Mouse (Mus musculus): ENCODE data around the gene Rora. TPM values are rescaled to one million over a fixed set of nuclear protein-coding genes. Genes with fewer than 3 reads are reported as not detected.

Gene Rora
- polyA plus RNA-seq, 1 experiment from 2014 or later, result 12.6 TPM

DNA sequence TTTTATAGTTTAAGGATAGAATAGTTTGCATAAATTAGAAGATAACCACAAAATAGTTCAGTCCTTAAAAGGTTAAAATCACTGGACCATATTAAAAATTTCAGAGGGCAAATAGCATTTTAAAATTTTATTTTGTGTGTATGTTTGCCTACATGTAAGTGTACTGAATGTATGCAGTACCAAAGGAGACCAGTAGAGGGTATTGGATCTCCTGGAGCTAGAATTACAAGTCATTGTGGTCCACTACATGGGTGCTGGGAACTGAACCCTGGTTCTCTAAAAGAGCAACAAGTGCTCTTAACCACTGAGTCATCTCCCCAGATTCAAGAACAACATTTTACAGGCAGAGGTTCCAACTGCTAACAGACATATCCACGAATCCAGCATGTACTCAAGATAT is 493.4 kb downstream of the Rora start:
- WGBS, result 90% methylated on average over 1 of the region's 1 CpGs
- Histone ChIP-seq H3K4me3 (no peak overlapping the region), H3K27me3 (0 out of 2 replicates have a peak, but pooled peaks cover 9% of the 10 kb centered on the region), H3K4me1 (peaks cover 8% of the 10 kb centered on the region), H3K27ac (no peak overlapping the region), H3K9me3 (replicated peaks) (no peaks in the 10 kb centered on the region), H3K9ac (no peak overlapping the region), H3K4me2 (no peak overlapping the region), H3K36me3 (ENCODE audit: poor library complexity, severe bottlenecking) (no peaks in the 10 kb centered on the region)
- ATAC-seq, result no peak

DNA sequence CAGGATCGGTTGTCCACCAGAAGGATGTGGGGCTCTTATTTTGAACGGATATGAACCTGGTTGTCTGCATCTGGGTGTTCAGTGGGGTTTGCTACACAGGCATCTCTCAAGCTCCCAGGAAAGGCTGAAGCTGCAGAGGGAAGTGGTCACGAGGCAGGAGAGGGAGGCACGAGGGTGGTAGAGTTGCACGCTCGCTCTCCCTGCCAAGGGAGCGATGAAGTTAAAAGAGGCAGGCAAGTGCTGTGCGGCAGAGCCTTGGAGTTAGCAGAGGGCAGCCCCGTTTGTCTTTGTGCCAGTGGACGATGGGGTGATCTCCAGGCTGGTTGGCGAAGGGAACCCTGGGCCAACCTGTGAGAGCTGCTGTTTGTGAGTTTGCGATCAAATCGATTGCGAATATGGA is 496.6 kb downstream of the Rora start:
- H3K4me2 ChIP-seq, result peak overlapping the region; percentile 28
- WGBS, result 25% methylated on average over 14 of the region's 14 CpGs
- H3K4me1 ChIP-seq, result peaks cover 8% of the 10 kb centered on the region

DNA sequence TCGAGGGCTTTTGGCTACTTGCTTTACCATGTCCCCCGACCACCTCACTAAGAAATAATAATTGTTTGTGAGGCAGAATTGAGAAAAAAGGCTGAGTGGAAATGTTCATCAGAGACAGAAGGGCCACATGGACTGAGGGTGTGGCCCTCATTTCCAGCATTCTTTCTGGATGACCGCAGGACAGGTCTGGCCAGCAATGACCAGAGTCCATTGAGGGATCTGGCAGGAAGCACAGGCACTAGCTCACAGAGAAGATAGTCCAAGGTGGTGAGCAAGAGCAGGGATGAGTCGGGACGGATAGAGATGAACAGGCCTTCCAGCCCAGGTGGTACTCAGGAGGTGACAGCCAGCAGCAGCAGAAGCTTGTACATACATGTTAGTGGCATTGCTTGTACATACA is 501.1 kb downstream of the Rora start:
- 90% methylated on average over 5 of the region's 5 CpGs for WGBS
- no peak for ATAC-seq

More for the DNA sequence above, 496.6 kb downstream of the Rora start:
- Histone ChIP-seq H3K36me3 (ENCODE audit: poor library complexity, severe bottlenecking) (no peaks in the 10 kb centered on the region), H3K4me3 (no peak overlapping the region), H3K9me3 (replicated peaks) (no peaks in the 10 kb centered on the region), H3K27ac (no peak overlapping the region), H3K9ac (no peak overlapping the region; the same call in 1 of the 2 replicates), H3K27me3 (0 out of 2 replicates have a peak, but pooled peaks cover 9% of the 10 kb centered on the region)
- ATAC-seq, result no peak

DNA sequence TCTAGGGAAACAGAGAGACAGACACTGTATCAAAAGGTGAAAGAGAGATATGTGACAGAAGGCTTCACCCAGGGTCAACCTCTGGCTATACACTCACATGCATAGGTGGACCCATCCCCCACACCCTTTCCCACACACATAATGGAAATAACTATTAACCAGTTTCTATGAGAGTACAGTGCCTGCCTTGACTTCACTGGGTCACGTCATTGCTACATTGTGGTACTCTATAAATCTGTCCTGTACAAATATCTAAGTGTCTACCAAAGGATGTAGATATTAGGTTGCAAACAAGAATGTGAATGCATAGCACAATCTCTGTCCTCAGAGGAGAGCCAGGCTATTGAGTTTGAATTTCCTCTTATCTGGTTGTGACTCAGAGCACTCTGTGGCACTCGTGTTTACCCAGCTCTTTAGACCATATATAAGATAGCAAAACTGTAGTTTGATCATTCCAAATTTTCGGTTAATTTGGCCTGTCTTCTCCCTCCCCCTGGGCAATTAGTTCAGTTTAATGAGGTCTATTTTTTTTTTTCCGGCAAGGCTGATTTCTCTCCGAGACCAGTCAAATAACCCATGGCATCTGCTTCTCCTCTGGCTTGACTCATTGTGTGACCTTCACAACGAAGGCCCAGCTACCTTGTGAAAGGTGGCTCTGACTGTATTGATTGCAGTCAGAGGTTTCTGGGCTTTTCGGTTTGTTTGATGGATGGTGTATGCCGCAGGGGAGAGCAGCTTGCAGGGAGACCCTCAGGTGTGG is 502.4 kb downstream of the Rora start:
- Histone ChIP-seq H3K4me3 (no peak overlapping the region), H3K9ac (no peak overlapping the region), H3K4me1 (no peaks in the 10 kb centered on the region), H3K4me2 (no peak overlapping the region), H3K27me3 (no peaks in the 10 kb centered on the region), H3K9me3 (replicated peaks) (no peaks in the 10 kb centered on the region), H3K36me3 (ENCODE audit: poor library complexity, severe bottlenecking) (no peaks in the 10 kb centered on the region), H3K27ac (no peak overlapping the region)
- WGBS, result 76% methylated on average over 8 of the region's 8 CpGs
- no peak for ATAC-seq

More for the DNA sequence above, 501.1 kb downstream of the Rora start:
- no peak overlapping the region for H3K4me3 ChIP-seq
- H3K9me3 ChIP-seq (replicated peaks), result no peaks in the 10 kb centered on the region
- H3K9ac ChIP-seq, result no peak overlapping the region
- H3K27ac ChIP-seq, result no peak overlapping the region
- peaks cover 8% of the 10 kb centered on the region for H3K4me1 ChIP-seq
- H3K27me3 ChIP-seq, result 0 out of 2 replicates have a peak, but pooled peaks cover 6% of the 10 kb centered on the region
- H3K4me2 ChIP-seq, result no peak overlapping the region
- H3K36me3 ChIP-seq (ENCODE audit: poor library complexity, severe bottlenecking), result no peaks in the 10 kb centered on the region

DNA sequence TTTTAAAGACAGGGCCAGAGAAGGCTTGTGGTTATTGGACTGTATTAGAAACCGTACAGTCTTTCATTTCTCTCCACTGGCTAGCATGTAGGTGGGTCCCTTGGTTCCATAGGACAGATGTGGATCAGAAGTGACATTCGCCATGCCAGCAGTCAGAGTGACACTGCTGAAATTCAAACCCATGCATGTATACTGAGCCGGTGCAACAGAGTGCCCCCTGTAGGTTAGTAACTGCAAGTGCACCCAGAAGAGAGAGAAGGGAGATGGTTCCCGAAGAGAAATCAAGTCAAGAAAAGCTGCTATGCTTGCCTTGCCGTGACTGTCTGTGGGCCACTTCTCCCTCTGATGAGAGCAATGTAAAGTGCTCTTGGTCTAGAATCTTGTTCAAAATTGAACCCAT is 507.2 kb downstream of the Rora start:
- no peaks in the 10 kb centered on the region for H3K27me3 ChIP-seq
- no peak for ATAC-seq
- H3K9me3 ChIP-seq (replicated peaks), result no peaks in the 10 kb centered on the region
- no peak overlapping the region for H3K4me2 ChIP-seq
- no peaks in the 10 kb centered on the region for H3K4me1 ChIP-seq
- H3K27ac ChIP-seq, result no peak overlapping the region
- WGBS, result 88% methylated on average over 5 of the region's 5 CpGs
- no peak overlapping the region for H3K9ac ChIP-seq
- no peak overlapping the region for H3K4me3 ChIP-seq
- H3K36me3 ChIP-seq (ENCODE audit: poor library complexity, severe bottlenecking), result no peaks in the 10 kb centered on the region

DNA sequence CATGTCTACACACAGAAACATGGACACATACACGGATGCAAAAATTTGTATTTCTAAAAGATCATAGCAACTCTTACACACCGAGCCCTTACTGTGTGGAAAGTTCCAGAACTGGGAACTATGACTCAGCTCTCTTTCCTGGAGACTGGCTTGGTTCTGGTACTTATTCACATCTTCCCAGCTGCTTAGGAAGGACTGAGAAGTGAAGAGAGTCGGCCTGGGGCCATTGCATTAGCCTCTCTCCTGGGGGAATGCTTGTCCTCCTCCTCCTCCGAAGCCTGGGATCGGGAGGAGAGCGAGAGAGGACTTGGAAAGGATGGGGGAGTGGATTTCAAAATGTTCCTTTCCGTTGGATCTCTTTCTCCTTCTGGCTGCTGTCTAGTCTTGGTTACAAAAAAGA is 511.1 kb downstream of the Rora start:
- ATAC-seq, result no peak
- Histone ChIP-seq H3K36me3 (ENCODE audit: poor library complexity, severe bottlenecking) (no peaks in the 10 kb centered on the region), H3K27me3 (no peaks in the 10 kb centered on the region), H3K9ac (no peak overlapping the region), H3K4me1 (no peaks in the 10 kb centered on the region), H3K27ac (no peak overlapping the region), H3K9me3 (replicated peaks) (no peaks in the 10 kb centered on the region), H3K4me2 (no peak overlapping the region), H3K4me3 (no peak overlapping the region)
- 67% methylated on average over 7 of the region's 7 CpGs for WGBS

DNA sequence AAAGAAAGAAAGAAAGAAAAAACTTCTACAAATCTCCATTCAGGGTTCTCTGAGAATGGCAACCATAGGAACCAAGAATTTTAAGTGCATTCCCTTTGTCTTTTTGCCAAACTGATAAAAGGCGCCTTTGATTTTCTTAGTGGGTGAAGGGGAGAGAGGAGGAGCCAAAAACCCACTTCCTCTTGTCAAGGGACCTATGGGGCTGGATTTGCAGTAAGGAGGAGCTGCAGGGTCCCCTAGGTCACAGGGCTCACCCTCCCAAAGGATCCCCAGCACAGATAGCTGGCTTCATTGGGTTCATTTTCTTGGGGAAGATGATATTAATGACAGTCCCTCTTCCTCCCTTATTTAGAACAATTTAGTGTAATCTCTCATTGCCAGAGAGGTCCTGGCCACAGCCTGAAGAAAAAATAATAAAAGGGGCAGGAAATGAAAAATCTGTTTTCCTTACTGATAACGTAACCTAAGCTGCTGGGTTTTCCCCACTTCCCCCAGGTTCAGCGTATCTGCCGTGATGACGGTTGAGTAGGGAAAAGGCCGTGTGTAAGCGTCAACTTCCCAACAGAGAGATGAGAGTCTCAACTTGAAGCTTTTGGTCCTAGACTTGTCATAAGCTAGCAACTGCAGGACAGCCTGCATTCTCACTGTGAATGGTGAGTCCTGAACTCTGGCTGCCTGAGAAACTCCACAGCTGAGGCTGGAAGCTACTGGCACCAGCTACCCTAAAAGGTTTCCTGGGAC is 511.7 kb downstream of the Rora start:
- 89% methylated on average over 7 of the region's 7 CpGs for WGBS
- no peaks in the 10 kb centered on the region for H3K27me3 ChIP-seq
- no peak overlapping the region for H3K27ac ChIP-seq
- H3K36me3 ChIP-seq (ENCODE audit: poor library complexity, severe bottlenecking), result no peaks in the 10 kb centered on the region
- no peak overlapping the region for H3K9ac ChIP-seq
- no peaks in the 10 kb centered on the region for H3K4me1 ChIP-seq
- no peaks in the 10 kb centered on the region for H3K9me3 ChIP-seq (replicated peaks)
- H3K4me2 ChIP-seq, result no peak overlapping the region
- ATAC-seq, result no peak
- no peak overlapping the region for H3K4me3 ChIP-seq

DNA sequence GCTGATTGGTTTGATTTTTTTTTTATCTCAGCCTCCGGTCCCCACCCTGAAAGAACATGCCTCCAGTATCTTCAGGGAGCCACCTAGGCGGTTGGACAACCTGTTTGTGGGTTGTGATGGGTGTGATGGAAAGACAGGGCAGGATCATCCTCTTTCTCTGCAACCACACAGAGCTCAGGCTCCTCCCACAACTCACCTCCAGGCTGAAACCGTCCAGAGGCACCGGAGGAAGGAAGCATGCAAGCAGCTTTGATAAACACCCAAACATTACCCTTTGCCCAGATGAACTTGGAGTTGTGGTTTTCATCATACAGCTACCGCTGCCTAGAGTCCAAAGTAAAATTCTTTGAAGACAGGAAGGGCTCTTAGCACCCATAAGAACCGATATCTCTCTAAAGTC is 520.5 kb downstream of the Rora start:
- no peaks in the 10 kb centered on the region for H3K4me1 ChIP-seq
- H3K9me3 ChIP-seq (replicated peaks), result no peaks in the 10 kb centered on the region
- H3K9ac ChIP-seq, result no peak overlapping the region
- 86% methylated on average over 6 of the region's 6 CpGs for WGBS
- ATAC-seq, result no peak
- no peak overlapping the region for H3K4me2 ChIP-seq
- H3K27me3 ChIP-seq, result no peaks in the 10 kb centered on the region
- H3K27ac ChIP-seq, result no peak overlapping the region
- no peak overlapping the region for H3K4me3 ChIP-seq
- H3K36me3 ChIP-seq (ENCODE audit: poor library complexity, severe bottlenecking), result no peaks in the 10 kb centered on the region

DNA sequence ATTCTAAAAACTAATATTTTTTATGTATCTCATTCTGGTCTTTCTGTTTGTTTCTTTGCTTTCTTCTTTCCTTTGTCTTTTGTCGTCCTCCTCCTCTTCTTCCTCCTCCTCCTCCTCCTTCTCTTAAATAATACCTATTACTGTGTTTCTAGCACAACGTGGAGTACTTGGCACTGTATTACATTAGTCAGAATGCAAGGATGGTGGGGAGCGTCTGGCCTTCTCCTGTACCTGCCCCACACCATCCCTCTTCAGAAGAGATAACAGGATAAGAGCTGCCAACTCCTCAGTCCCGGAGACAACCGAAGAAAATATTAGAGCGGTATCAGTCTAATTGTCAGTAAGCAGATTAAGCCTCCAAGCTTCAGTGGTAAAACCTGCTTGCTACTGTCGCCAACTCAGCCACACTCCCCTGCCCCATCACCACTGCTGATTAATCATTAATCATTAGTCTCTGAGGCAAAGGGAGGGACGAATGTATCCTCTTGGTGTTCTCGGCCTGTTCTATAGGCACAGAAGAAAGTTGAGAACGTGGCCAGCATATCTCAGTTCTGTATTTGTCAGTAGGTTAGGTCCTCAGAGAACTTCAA is 521.0 kb downstream of the Rora start:
- Histone ChIP-seq H3K27me3 (no peaks in the 10 kb centered on the region), H3K36me3 (ENCODE audit: poor library complexity, severe bottlenecking) (no peaks in the 10 kb centered on the region), H3K9ac (no peak overlapping the region), H3K4me3 (no peak overlapping the region), H3K9me3 (replicated peaks) (no peaks in the 10 kb centered on the region), H3K27ac (no peak overlapping the region), H3K4me1 (no peaks in the 10 kb centered on the region), H3K4me2 (no peak overlapping the region)
- ATAC-seq, result no peak
- WGBS, result 78% methylated on average over 10 of the region's 10 CpGs

DNA sequence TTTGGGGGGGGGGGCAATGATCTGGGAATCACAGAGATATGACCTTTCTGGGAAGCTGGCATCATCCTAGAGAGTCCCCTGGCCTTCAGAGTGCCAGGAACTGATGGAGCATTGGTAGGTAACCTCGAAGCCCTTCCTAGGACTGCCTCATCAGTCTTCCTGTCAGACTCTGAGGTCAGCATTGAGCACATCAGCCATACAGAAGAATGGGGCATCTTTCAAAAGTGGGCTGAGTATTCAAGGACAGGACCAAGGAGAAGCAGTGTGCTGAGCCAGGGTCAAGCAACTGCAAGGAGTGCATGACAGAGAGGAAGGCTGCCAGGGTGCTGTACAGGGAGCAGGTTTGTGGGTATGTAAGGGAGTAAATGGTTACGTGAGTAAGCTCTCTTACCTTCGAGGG is 523.4 kb downstream of the Rora start:
- ATAC-seq, result no peak
- Histone ChIP-seq H3K4me3 (no peak overlapping the region), H3K9me3 (replicated peaks) (no peaks in the 10 kb centered on the region), H3K4me2 (no peak overlapping the region), H3K27ac (no peak overlapping the region), H3K9ac (no peak overlapping the region), H3K27me3 (no peaks in the 10 kb centered on the region), H3K36me3 (ENCODE audit: poor library complexity, severe bottlenecking) (no peaks in the 10 kb centered on the region), H3K4me1 (no peaks in the 10 kb centered on the region)
- 93% methylated on average over 3 of the region's 3 CpGs for WGBS

DNA sequence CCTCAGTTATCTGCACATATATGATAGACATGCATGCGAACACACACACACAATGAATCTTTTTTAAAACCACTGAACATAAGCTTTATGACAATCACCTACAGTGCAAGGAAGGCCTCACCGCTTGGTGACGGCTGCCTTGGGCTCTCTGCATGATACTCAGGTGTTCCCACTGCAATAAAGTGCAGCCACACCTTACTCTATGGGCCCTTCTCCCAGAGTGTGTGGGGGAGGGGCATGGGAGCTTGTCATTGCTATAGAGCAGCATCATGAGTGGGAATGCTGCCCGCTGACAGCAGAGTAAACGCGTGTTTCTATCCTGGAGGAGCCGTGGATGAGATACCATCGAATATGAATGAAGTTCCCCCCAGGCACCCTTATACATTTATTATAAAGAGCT is 525.6 kb downstream of the Rora start:
- no peak overlapping the region for H3K4me2 ChIP-seq
- H3K36me3 ChIP-seq (ENCODE audit: poor library complexity, severe bottlenecking), result no peaks in the 10 kb centered on the region
- no peak for ATAC-seq
- H3K27me3 ChIP-seq, result no peaks in the 10 kb centered on the region
- H3K27ac ChIP-seq, result no peak overlapping the region
- WGBS, result 97% methylated on average over 8 of the region's 8 CpGs
- H3K9ac ChIP-seq, result no peak overlapping the region
- no peak overlapping the region for H3K4me3 ChIP-seq
- H3K4me1 ChIP-seq, result no peaks in the 10 kb centered on the region
- no peaks in the 10 kb centered on the region for H3K9me3 ChIP-seq (replicated peaks)

DNA sequence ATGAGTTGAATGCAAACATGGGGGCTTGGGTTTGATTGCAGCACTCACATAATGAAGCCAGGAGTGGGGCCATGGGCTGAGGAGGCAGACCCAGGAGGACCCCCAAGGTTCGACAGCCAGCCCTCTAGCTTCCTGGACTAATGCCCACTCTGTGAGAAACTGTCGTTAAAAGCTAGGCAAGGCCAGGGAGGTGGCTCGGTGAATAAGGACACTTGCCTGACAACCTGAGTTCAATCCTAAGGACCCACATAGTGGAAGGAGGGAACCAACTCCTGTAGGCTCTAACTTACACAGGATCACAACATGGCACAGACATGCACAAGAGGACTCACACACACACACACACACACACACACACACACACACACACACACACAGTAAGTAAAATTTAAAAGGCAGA is 527.4 kb downstream of the Rora start:
- no peaks in the 10 kb centered on the region for H3K36me3 ChIP-seq (ENCODE audit: poor library complexity, severe bottlenecking)
- no peaks in the 10 kb centered on the region for H3K4me1 ChIP-seq
- no peaks in the 10 kb centered on the region for H3K9me3 ChIP-seq (replicated peaks)
- WGBS, result 41% methylated on average over 3 of the region's 3 CpGs
- no peak overlapping the region for H3K4me2 ChIP-seq
- H3K4me3 ChIP-seq, result no peak overlapping the region
- no peak overlapping the region for H3K9ac ChIP-seq
- H3K27ac ChIP-seq, result no peak overlapping the region
- H3K27me3 ChIP-seq, result no peaks in the 10 kb centered on the region
- no peak for ATAC-seq
